Mouse (Mus musculus): Measurements from ENCODE around the gene Cpd. TPM values are rescaled to one million over a fixed set of nuclear protein-coding genes. Genes with fewer than 3 reads are reported as not detected.

Gene Cpd
- 15.9 TPM for polyA plus RNA-seq (2014; fragmentation: Illumina TruSeq; extraction: RNeasy Lipid Tissue Mini Kit (QIAGEN cat#74804); ENCODE audit: low read depth, low replicate concordance)

GRCm38 (mm10) chr11:76846878-76847222, at the start of gene Cpd:
Cpd (minus strand) TSS chr11:76847018.

GRCm38 (mm10) chr11:76763053-76763740, 83.6 kb downstream of the Cpd start, which contains the start of gene Gosr1:
Gosr1 (minus strand) TSS chr11:76763579.

Other genes starting within 250 kb of the Cpd start
- 1.0 TPM for gene Abr, start 224.7 kb downstream of the Cpd start, polyA plus RNA-seq (2014; fragmentation: Illumina TruSeq; extraction: RNeasy Lipid Tissue Mini Kit (QIAGEN cat#74804); ENCODE audit: low read depth, low replicate concordance)
- gene Bhlha9, start 174.5 kb downstream of the Cpd start, polyA plus RNA-seq (2014; fragmentation: Illumina TruSeq; extraction: RNeasy Lipid Tissue Mini Kit (QIAGEN cat#74804); ENCODE audit: low read depth, low replicate concordance): not detected
- gene Trarg1, start 167.2 kb downstream of the Cpd start, polyA plus RNA-seq (2014; fragmentation: Illumina TruSeq; extraction: RNeasy Lipid Tissue Mini Kit (QIAGEN cat#74804); ENCODE audit: low read depth, low replicate concordance): not detected
- 20.3 TPM for gene Gosr1, start 83.4 kb downstream of the Cpd start, polyA plus RNA-seq (2014; fragmentation: Illumina TruSeq; extraction: RNeasy Lipid Tissue Mini Kit (QIAGEN cat#74804); ENCODE audit: low read depth, low replicate concordance)
- not detected for gene Tmigd1, start 55.1 kb upstream of the Cpd start, polyA plus RNA-seq (2014; fragmentation: Illumina TruSeq; extraction: RNeasy Lipid Tissue Mini Kit (QIAGEN cat#74804); ENCODE audit: low read depth, low replicate concordance)
- gene Blmh, start 77.8 kb upstream of the Cpd start, polyA plus RNA-seq (2014; fragmentation: Illumina TruSeq; extraction: RNeasy Lipid Tissue Mini Kit (QIAGEN cat#74804); ENCODE audit: low read depth, low replicate concordance): 92.4 TPM
- gene Slc6a4, start 151.6 kb upstream of the Cpd start, polyA plus RNA-seq (2014; fragmentation: Illumina TruSeq; extraction: RNeasy Lipid Tissue Mini Kit (QIAGEN cat#74804); ENCODE audit: low read depth, low replicate concordance): 0.19 TPM
- 11.7 TPM for gene Nsrp1, start 231.4 kb upstream of the Cpd start, polyA plus RNA-seq (2014; fragmentation: Illumina TruSeq; extraction: RNeasy Lipid Tissue Mini Kit (QIAGEN cat#74804); ENCODE audit: low read depth, low replicate concordance)

All from liver, adult 10 weeks (tissue).